Mouse (Mus musculus) lung, postnatal 0 days (tissue): ENCODE measurements around the gene Acvr1. TPM values are rescaled to one million over a fixed set of nuclear protein-coding genes. Genes with fewer than 3 reads are reported as not detected.
A peak's percentile ranks its signal among the peaks of the same experiment; 100 is the strongest.

Experiments
- ATAC-seq: fragments of 200-750 bp; cut with Nextera tagmentation; 2 replicates; pipeline ENCODE4 v1.8.0; 2017; ENCODE audit warnings: moderate library complexity
- DNase-seq: peaks from one replicate; pipeline ENCODE4 v3.0.0-alpha.2; 2016; ENCODE audit warnings: low spot score
- H3K27ac ChIP-seq: fragments of 300-500 bp; sonication (generic); 2 replicates; pipeline ENCODE4 v1.5.1; 2014; ENCODE audit warnings: antibody characterized with exemption, mild to moderate bottlenecking, low read length, mixed read lengths
- H3K27me3 ChIP-seq: fragments of 300-500 bp; sonication (generic); replicated peaks from 2 replicates; pipeline ENCODE4 v1.6.1; 2014; ENCODE audit warnings: low read length, mixed read lengths; ENCODE audit not compliant: insufficient read depth
- H3K36me3 ChIP-seq: fragments of 300-500 bp; sonication (generic); 2 replicates; pipeline ENCODE4 v1.6.1; 2014; ENCODE audit warnings: low read length, mixed read lengths; ENCODE audit not compliant: insufficient read depth
- H3K4me1 ChIP-seq: fragments of 300-500 bp; sonication (generic); 2 replicates; pipeline ENCODE4 v1.6.1; 2014; ENCODE audit warnings: antibody characterized with exemption, low read depth, low read length, mixed read lengths; ENCODE audit not compliant: insufficient read depth
- H3K4me2 ChIP-seq: fragments of 300-500 bp; sonication (generic); replicated peaks from 2 replicates; pipeline ENCODE4 v1.6.1; 2014; ENCODE audit warnings: low read depth, mild to moderate bottlenecking, low read length, moderate library complexity, mixed read lengths
- H3K4me3 ChIP-seq: fragments of 300-500 bp; sonication (generic); 2 replicates; pipeline ENCODE4 v1.5.1; 2014; ENCODE audit warnings: low read depth, low read length
- H3K9ac ChIP-seq: fragments of 300-500 bp; sonication (generic); replicated peaks from 2 replicates; pipeline ENCODE4 v1.6.1; 2014; ENCODE audit warnings: low read depth, mild to moderate bottlenecking
- H3K9me3 ChIP-seq: fragments of 300-500 bp; sonication (generic); 2 replicates; pipeline ENCODE4 v1.6.1; 2016; ENCODE audit warnings: low read length, mixed read lengths
- CTCF ChIP-seq: IDR thresholded peaks from 2 replicates; pipeline ENCODE4 v1.5.1; 2016; ENCODE audit warnings: antibody characterized with exemption, mild to moderate bottlenecking
- EP300 ChIP-seq: IDR thresholded peaks from 2 replicates; pipeline ENCODE4 v1.6.1; 2016; ENCODE audit warnings: antibody characterized with exemption, mild to moderate bottlenecking, control low read depth
- WGBS: fragments of 180-500 bp; shearing (Covaris S2); extraction: QIAGEN DNeasy Blood & Tissue Kit; methylation state at CpG from one replicate; pipeline ENCODE4 v1.1.7; 2014; 5-methylcytosine and 5-hydroxymethylcytosine counted together
- polyA plus RNA-seq: library from polyadenylated mRNA; unstranded; fragments of >200 nt; fragmentation: Nextera tagmentation; extraction: Ambion mirVana; gene quantifications from 2 replicates; pipeline ENCODE4 v1.2.1, GENCODE M21; 2015

The Acvr1 gene
- polyA plus RNA-seq, 1 experiment from 2014 or later, result 5.8 TPM

- TF ChIP-seq EP300 (no peak), CTCF (no peak)
- no peaks in the 10 kb centered on the region for H3K27me3 ChIP-seq
- H3K9ac ChIP-seq, result no peak overlapping the region
- DNase-seq (no peak), ATAC-seq (no peak)
- no peak overlapping the region for H3K27ac ChIP-seq
- no peaks in the 10 kb centered on the region for H3K36me3 ChIP-seq
- WGBS, result 86% methylated on average over 8 of the region's 8 CpGs
- no peaks in the 10 kb centered on the region for H3K4me1 ChIP-seq
- no peak overlapping the region for H3K4me2 ChIP-seq
- H3K4me3 ChIP-seq, result no peak overlapping the region
- no peaks in the 10 kb centered on the region for H3K9me3 ChIP-seq
Observed at GRCm38 (mm10) chr2:58419571-58419970, 147.4 kb downstream of the Acvr1 start.

GRCm38 (mm10) chr2:58418109-58418508 lies 148.8 kb downstream of the Acvr1 start:
- Histone ChIP-seq H3K4me2 (no peak overlapping the region), H3K36me3 (no peaks in the 10 kb centered on the region), H3K27me3 (no peaks in the 10 kb centered on the region), H3K9me3 (no peaks in the 10 kb centered on the region), H3K4me3 (no peak overlapping the region), H3K9ac (no peak overlapping the region), H3K4me1 (no peaks in the 10 kb centered on the region), H3K27ac (no peak overlapping the region)
- WGBS, result 83% methylated on average over 1 of the region's 1 CpGs
- TF ChIP-seq EP300 (no peak), CTCF (no peak)
- no peak for ATAC-seq
- DNase-seq, result no peak

DNA sequence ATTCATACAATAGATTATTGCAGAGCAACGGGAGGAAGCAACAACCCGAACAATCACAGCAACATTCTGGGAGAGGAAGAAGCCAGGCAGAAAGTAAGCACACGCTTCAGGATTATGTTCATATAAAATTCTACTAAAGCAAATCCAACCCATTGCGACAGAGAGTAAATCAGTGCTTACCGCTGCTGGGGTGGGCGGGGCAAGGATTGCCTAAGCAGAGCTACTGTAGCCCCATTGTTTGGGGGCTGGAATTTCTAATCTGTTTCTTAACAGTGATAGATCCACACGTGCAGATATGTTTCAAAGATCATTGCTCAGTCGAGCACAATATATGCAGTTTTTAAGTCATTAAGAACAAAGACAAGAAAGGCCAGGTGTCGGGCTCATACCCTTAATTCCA lies 149.3 kb downstream of the Acvr1 start:
- Histone ChIP-seq H3K27me3 (no peaks in the 10 kb centered on the region), H3K4me3 (no peak overlapping the region), H3K36me3 (no peaks in the 10 kb centered on the region), H3K9ac (no peak overlapping the region), H3K27ac (no peak overlapping the region), H3K4me2 (no peak overlapping the region), H3K9me3 (no peaks in the 10 kb centered on the region), H3K4me1 (no peaks in the 10 kb centered on the region)
- ATAC-seq, result no peak
- WGBS, result 81% methylated on average over 9 of the region's 9 CpGs
- TF ChIP-seq CTCF, result no peak
- no peak for TF ChIP-seq EP300
- DNase-seq, result no peak

GRCm38 (mm10) chr2:58415037-58415436 lies 151.9 kb downstream of the Acvr1 start:
- H3K27me3 ChIP-seq, result no peaks in the 10 kb centered on the region
- TF ChIP-seq CTCF, result peak; percentile 39
- TF ChIP-seq EP300, result no peak
- H3K36me3 ChIP-seq, result no peaks in the 10 kb centered on the region
- H3K4me2 ChIP-seq, result no peak overlapping the region
- ATAC-seq, result no peak
- H3K9me3 ChIP-seq, result no peaks in the 10 kb centered on the region
- H3K4me1 ChIP-seq, result no peaks in the 10 kb centered on the region
- H3K9ac ChIP-seq, result no peak overlapping the region
- no peak overlapping the region for H3K4me3 ChIP-seq
- no peak for DNase-seq
- no peak overlapping the region for H3K27ac ChIP-seq

GRCm38 (mm10) chr2:58408926-58409634 lies 157.9 kb downstream of the Acvr1 start:
- no peaks in the 10 kb centered on the region for H3K27me3 ChIP-seq
- WGBS, result 71% methylated on average over 5 of the region's 5 CpGs
- no peaks in the 10 kb centered on the region for H3K36me3 ChIP-seq
- H3K9me3 ChIP-seq, result no peaks in the 10 kb centered on the region
- no peak overlapping the region for H3K9ac ChIP-seq
- no peak overlapping the region for H3K27ac ChIP-seq
- no peak overlapping the region for H3K4me3 ChIP-seq
- H3K4me1 ChIP-seq, result no peaks in the 10 kb centered on the region
- no peak for TF ChIP-seq CTCF
- ATAC-seq, result no peak
- DNase-seq, result no peak
- no peak overlapping the region for H3K4me2 ChIP-seq

DNA sequence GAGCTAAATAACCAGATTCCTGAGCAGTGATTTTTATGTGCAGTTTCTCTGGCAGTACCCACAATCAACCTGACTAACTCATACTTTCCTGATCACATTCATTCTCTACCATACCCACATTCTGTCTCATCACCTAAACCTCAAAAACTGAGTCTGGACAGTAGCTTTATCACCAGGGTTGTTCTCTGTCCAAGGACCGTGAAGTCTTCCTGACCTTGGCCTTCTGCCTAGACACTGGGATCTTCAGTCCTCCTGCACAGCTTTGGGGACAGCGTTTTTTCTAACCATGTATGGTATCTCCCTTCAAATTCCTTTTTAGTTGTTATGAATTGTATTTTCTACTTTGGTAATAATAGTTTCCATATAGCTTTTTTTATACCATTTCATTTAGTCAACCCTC lies 163.5 kb downstream of the Acvr1 start:
- no peak for DNase-seq
- ATAC-seq, result no peak
- H3K27ac ChIP-seq, result no peak overlapping the region
- H3K27me3 ChIP-seq, result no peaks in the 10 kb centered on the region
- TF ChIP-seq EP300, result no peak
- no peak for TF ChIP-seq CTCF
- 76% methylated on average over 2 of the region's 2 CpGs for WGBS
- no peak overlapping the region for H3K4me2 ChIP-seq
- H3K9ac ChIP-seq, result no peak overlapping the region
- H3K36me3 ChIP-seq, result no peaks in the 10 kb centered on the region
- H3K4me1 ChIP-seq, result no peaks in the 10 kb centered on the region
- no peak overlapping the region for H3K4me3 ChIP-seq
- H3K9me3 ChIP-seq, result no peaks in the 10 kb centered on the region

DNA sequence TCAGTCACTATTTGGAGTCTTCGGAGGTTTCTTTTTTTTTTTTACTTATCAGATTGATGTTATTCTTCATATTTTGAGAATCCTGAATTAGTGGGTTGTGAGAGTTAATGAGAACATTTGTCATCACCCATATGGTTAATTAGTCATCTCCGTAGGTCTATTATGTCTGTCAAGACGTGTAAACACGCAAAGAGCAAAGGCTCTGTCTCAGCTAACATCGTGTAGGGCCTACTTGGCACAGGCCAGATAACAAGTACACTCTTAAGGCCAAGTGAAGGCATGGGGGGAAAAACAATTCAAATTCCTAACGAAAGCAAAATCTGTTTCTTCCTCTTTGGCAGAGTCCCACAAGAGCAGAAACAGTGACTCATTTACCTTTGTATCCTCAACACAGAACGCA lies 178.4 kb downstream of the Acvr1 start:
- H3K27ac ChIP-seq, result no peak overlapping the region
- no peaks in the 10 kb centered on the region for H3K36me3 ChIP-seq
- no peak overlapping the region for H3K4me2 ChIP-seq
- no peaks in the 10 kb centered on the region for H3K4me1 ChIP-seq
- H3K27me3 ChIP-seq, result no peaks in the 10 kb centered on the region
- no peak overlapping the region for H3K4me3 ChIP-seq
- H3K9ac ChIP-seq, result no peak overlapping the region
- H3K9me3 ChIP-seq, result no peaks in the 10 kb centered on the region
- WGBS, result 67% methylated on average over 7 of the region's 7 CpGs
- ATAC-seq (no peak), DNase-seq (no peak)
- no peak for TF ChIP-seq CTCF
- no peak for TF ChIP-seq EP300
